Mouse (Mus musculus) limb, embryonic 14.5 days (tissue): Measurements from ENCODE around the gene Ppp1r10. TPM values are rescaled to one million over a fixed set of nuclear protein-coding genes. Genes with fewer than 3 reads are reported as not detected.

Source experiments
- ATAC-seq: fragments of 200-750 bp; cut with Nextera tagmentation; 2 replicates; pipeline ENCODE4 v1.8.0; 2017; ENCODE audit warnings: low read depth, moderate number of reproducible peaks, moderate TSS enrichment; ENCODE audit not compliant: low FRiP score
- DNase-seq: peaks from one replicate; pipeline ENCODE4 v3.0.0-alpha.2; 2015; ENCODE audit warnings: low spot score
- H3K27ac ChIP-seq: fragments of 300-500 bp; sonication (generic); replicated peaks from 2 replicates; pipeline ENCODE4 v1.5.1; 2014; ENCODE audit warnings: low read depth, mild to moderate bottlenecking, low read length, moderate library complexity, mixed read lengths
- H3K27me3 ChIP-seq: fragments of 300-500 bp; sonication (generic); 2 replicates; pipeline ENCODE4 v1.6.1; 2014; ENCODE audit warnings: low read length, mixed read lengths; ENCODE audit not compliant: control insufficient read depth, insufficient read depth
- H3K36me3 ChIP-seq: fragments of 300-500 bp; sonication (generic); 2 replicates; pipeline ENCODE4 v1.6.1; 2014; ENCODE audit warnings: mild to moderate bottlenecking, low read length, moderate library complexity, mixed read lengths; ENCODE audit not compliant: control insufficient read depth, insufficient read depth
- H3K4me1 ChIP-seq: fragments of 300-500 bp; sonication (generic); 2 replicates; pipeline ENCODE4 v1.6.1; 2014; ENCODE audit warnings: antibody characterized with exemption, low read length, mixed read lengths; ENCODE audit not compliant: control insufficient read depth, insufficient read depth
- H3K4me2 ChIP-seq: fragments of 300-500 bp; sonication (generic); replicated peaks from 2 replicates; pipeline ENCODE4 v1.6.1; 2014; ENCODE audit warnings: low read depth, mild to moderate bottlenecking, low read length, moderate library complexity; ENCODE audit not compliant: severe bottlenecking
- H3K4me3 ChIP-seq: fragments of 300-500 bp; sonication (generic); replicated peaks from 2 replicates; pipeline ENCODE4 v1.5.1; 2014; ENCODE audit warnings: low read length
- H3K9ac ChIP-seq: fragments of 300-500 bp; sonication (generic); 2 replicates; pipeline ENCODE4 v1.6.1; 2014; ENCODE audit warnings: mild to moderate bottlenecking, low read depth, low read length, moderate library complexity; ENCODE audit not compliant: severe bottlenecking
- H3K9me3 ChIP-seq: fragments of 300-500 bp; sonication (generic); 2 replicates; pipeline ENCODE4 v1.6.1; 2016; ENCODE audit warnings: low read length; ENCODE audit not compliant: control insufficient read depth
- POLR2A ChIP-seq: fragments of 200-500 bp; IDR thresholded peaks from 2 replicates; pipeline ENCODE4 v1.8.0; 2012; ENCODE audit warnings: inconsistent platforms, mild to moderate bottlenecking, moderate library complexity, borderline replicate concordance; ENCODE audit not compliant: insufficient read depth, insufficient read length; ENCODE audit errors: extremely low read depth
- WGBS: fragments of 180-500 bp; shearing (Covaris S2); extraction: QIAGEN DNeasy Blood & Tissue Kit; methylation state at CpG from one replicate; pipeline ENCODE4 v1.1.7; 2014; 5-methylcytosine and 5-hydroxymethylcytosine counted together
- microRNA counts: library from miRNA; unstranded; fragments of <30 nt; microRNA quantifications from one replicate; lab custom pipeline; 2016
- microRNA-seq: library from miRNA; unstranded; fragments of <30 nt; microRNA quantifications from one replicate; pipeline ENCODE4, GENCODE M21; 2016
- polyA plus RNA-seq, 2 experiments: library from polyadenylated mRNA; depleted of rRNA in 1 of 2; stranded (reverse) in 1 of 2; unstranded in 1 of 2; fragments of >200 nt; fragmentation: Nextera tagmentation in 1 of 2; extraction: Ambion mirVana in 1 of 2; gene quantifications; 2 replicates each; pipeline versions ENCODE4 v1.2.1 to v1.2.3; 2012 to 2014

Gene Ppp1r10
- polyA plus RNA-seq, 2 experiments, result 30.8 to 39.9 TPM

- peak overlapping the region; percentile 82 for H3K9ac ChIP-seq
- DNase-seq, result peak; percentile 80
- H3K9me3 ChIP-seq, result no peaks in the 10 kb centered on the region
- TF ChIP-seq POLR2A, result 0 out of 2 replicates have a peak, but pooled peaks have one; percentile 36
- ATAC-seq, result peak; percentile 82
- H3K36me3 ChIP-seq, result peaks cover 36% of the 10 kb centered on the region
- H3K4me1 ChIP-seq, result peaks cover 11% of the 10 kb centered on the region; the same call in 1 of the 2 replicates
- H3K4me3 ChIP-seq, result peak overlapping the region; percentile 58
- under 1% methylated on average over 36 of the region's 41 CpGs for WGBS
- no peaks in the 10 kb centered on the region for H3K27me3 ChIP-seq
- peak overlapping the region; percentile 73 for H3K4me2 ChIP-seq
- peak overlapping the region; percentile 95 for H3K27ac ChIP-seq
These were observed 62.7 kb downstream of the Ppp1r10 start for GRCm38 (mm10) chr17:35978811-35979400.

- H3K27ac ChIP-seq, result peak within 1 kb of the TSS; percentile 95
These were observed 63.4 kb downstream of the Ppp1r10 start, which contains the start of the genes Gnl1 and Prr3 for GRCm38 (mm10) chr17:35979401-35980362. Gene Gnl1 (plus strand): TSS chr17:35979851. Gene Prr3 (minus strand): TSS chr17:35980236.

GRCm38 (mm10) chr17:35980363-35980754 is 64.1 kb downstream of the Ppp1r10 start:
- peak overlapping the region; percentile 58 for H3K4me3 ChIP-seq
- H3K9ac ChIP-seq, result peak overlapping the region; percentile 82
- H3K9me3 ChIP-seq, result no peaks in the 10 kb centered on the region
- peaks cover 35% of the 10 kb centered on the region for H3K36me3 ChIP-seq
- DNase-seq (peak; percentile 52), ATAC-seq (peak; percentile 7)
- H3K27ac ChIP-seq, result peak overlapping the region; percentile 95
- TF ChIP-seq POLR2A, result no peak
- H3K4me2 ChIP-seq, result peak overlapping the region; percentile 73
- H3K4me1 ChIP-seq, result peaks cover 11% of the 10 kb centered on the region; the same call in 1 of the 2 replicates
- 0% methylated on average over 22 of the region's 29 CpGs for WGBS
- no peaks in the 10 kb centered on the region for H3K27me3 ChIP-seq

More at GRCm38 (mm10) chr17:35979401-35980362, 63.4 kb downstream of the Ppp1r10 start, which contains the start of the genes Gnl1 and Prr3:
- Histone ChIP-seq H3K4me1 (peaks cover 11% of the 10 kb centered on the region; the same call in 1 of the 2 replicates), H3K4me3 (peak within 1 kb of the TSS; percentile 58), H3K4me2 (peak within 1 kb of the TSS; percentile 73), H3K36me3 (peaks cover 33% of the 10 kb centered on the region), H3K27me3 (no peaks in the 10 kb centered on the region), H3K9ac (peak within 1 kb of the TSS; percentile 82), H3K9me3 (no peaks in the 10 kb centered on the region)
- under 1% methylated on average over 51 of the region's 109 CpGs for WGBS
- ATAC-seq, result peak; percentile 84
- DNase-seq, result peak; percentile 91
- TF ChIP-seq POLR2A, result no peak

GRCm38 (mm10) chr17:35981776-35982175 is 65.5 kb downstream of the Ppp1r10 start:
- Histone ChIP-seq H3K9ac (no peak overlapping the region), H3K27ac (no peak overlapping the region), H3K27me3 (no peaks in the 10 kb centered on the region), H3K9me3 (no peaks in the 10 kb centered on the region), H3K4me2 (no peak overlapping the region), H3K36me3 (peaks cover 49% of the 10 kb centered on the region), H3K4me3 (no peak overlapping the region), H3K4me1 (peaks cover 11% of the 10 kb centered on the region; the same call in 1 of the 2 replicates)
- DNase-seq (no peak), ATAC-seq (no peak)
- TF ChIP-seq POLR2A, result no peak
- 92% methylated on average over 9 of the region's 9 CpGs for WGBS

MicroRNAs within 50 kb of the gene (microRNA counts, 519-probe panel; counts per million panel counts)
- microRNA mmu-miR-1894-3p (lab: Ali Mortazavi, UCI) (not detected), microRNA mmu-miR-1894-5p (lab: Ali Mortazavi, UCI) (744 counts per million, percentile 3 among the panel's probes with 10 or more counts), microRNA mmu-miR-877 (lab: Ali Mortazavi, UCI) (not detected)

Small RNA genes within 50 kb of the gene (microRNA-seq; reads per million reads assigned to microRNA genes)
- 0.92 reads per million for gene Gm28033
- gene Mir1894, result not detected
- 51.7 reads per million, percentile 37 among the genes with 10 or more reads in this experiment for gene Mir877

Other genes with a start within 250 kb of the Ppp1r10 start
- 35.4 and 47.8 TPM in 2 replicates for gene Vars2, start 248.8 kb upstream of the Ppp1r10 start, polyA plus RNA-seq (2012; rRNA removed)
- gene Vars2, start 248.8 kb upstream of the Ppp1r10 start, polyA plus RNA-seq (2014; fragmentation: Nextera tagmentation; extraction: Ambion mirVana), result 14.8 and 18.7 TPM in 2 replicates
- gene Gtf2h4, start 242.7 kb upstream of the Ppp1r10 start, polyA plus RNA-seq (2012; rRNA removed), result 43.0 and 52.0 TPM in 2 replicates
- gene Gtf2h4, start 242.7 kb upstream of the Ppp1r10 start, polyA plus RNA-seq (2014; fragmentation: Nextera tagmentation; extraction: Ambion mirVana), result 40.7 and 44.9 TPM in 2 replicates
- 49.4 and 60.1 TPM in 2 replicates for gene Ddr1, start 211.8 kb upstream of the Ppp1r10 start, polyA plus RNA-seq (2012; rRNA removed)
- gene Ddr1, start 211.8 kb upstream of the Ppp1r10 start, polyA plus RNA-seq (2014; fragmentation: Nextera tagmentation; extraction: Ambion mirVana), result 56.7 and 58.2 TPM in 2 replicates
- 10.8 and 12.2 TPM in 2 replicates for gene Ier3, start 94.8 kb upstream of the Ppp1r10 start, polyA plus RNA-seq (2012; rRNA removed)
- gene Ier3, start 94.8 kb upstream of the Ppp1r10 start, polyA plus RNA-seq (2014; fragmentation: Nextera tagmentation; extraction: Ambion mirVana), result 8.8 and 8.9 TPM in 2 replicates
- gene Flot1, start 93.2 kb upstream of the Ppp1r10 start, polyA plus RNA-seq (2012; rRNA removed), result 61.8 and 66.3 TPM in 2 replicates
- gene Flot1, start 93.2 kb upstream of the Ppp1r10 start, polyA plus RNA-seq (2014; fragmentation: Nextera tagmentation; extraction: Ambion mirVana), result 47.2 and 53.7 TPM in 2 replicates
- gene Tubb5, start 78.1 kb upstream of the Ppp1r10 start, polyA plus RNA-seq (2012; rRNA removed), result 1,341 and 1,699 TPM in 2 replicates
- gene Tubb5, start 78.1 kb upstream of the Ppp1r10 start, polyA plus RNA-seq (2014; fragmentation: Nextera tagmentation; extraction: Ambion mirVana), result 808 and 880 TPM in 2 replicates
- gene Mdc1, start 74.9 kb upstream of the Ppp1r10 start, polyA plus RNA-seq (2012; rRNA removed), result 24.9 and 28.8 TPM in 2 replicates
- gene Mdc1, start 74.9 kb upstream of the Ppp1r10 start, polyA plus RNA-seq (2014; fragmentation: Nextera tagmentation; extraction: Ambion mirVana), result 12.2 and 13.9 TPM in 2 replicates
- gene Nrm, start 55.1 kb upstream of the Ppp1r10 start, polyA plus RNA-seq (2012; rRNA removed), result 77.5 and 80.7 TPM in 2 replicates
- 49.5 and 56.4 TPM in 2 replicates for gene Nrm, start 55.1 kb upstream of the Ppp1r10 start, polyA plus RNA-seq (2014; fragmentation: Nextera tagmentation; extraction: Ambion mirVana)
- 47.2 and 56.2 TPM in 2 replicates for gene Ppp1r18, start 50.8 kb upstream of the Ppp1r10 start, polyA plus RNA-seq (2012; rRNA removed)
- gene Ppp1r18, start 50.8 kb upstream of the Ppp1r10 start, polyA plus RNA-seq (2014; fragmentation: Nextera tagmentation; extraction: Ambion mirVana), result 26.0 and 26.3 TPM in 2 replicates
- 78.6 and 90.5 TPM in 2 replicates for gene Dhx16, start 36.6 kb upstream of the Ppp1r10 start, polyA plus RNA-seq (2012; rRNA removed)
- gene Dhx16, start 36.6 kb upstream of the Ppp1r10 start, polyA plus RNA-seq (2014; fragmentation: Nextera tagmentation; extraction: Ambion mirVana), result 40.0 and 43.4 TPM in 2 replicates
- gene 2310061I04Rik, start 19.0 kb upstream of the Ppp1r10 start, polyA plus RNA-seq (2012; rRNA removed), result 53.9 and 68.4 TPM in 2 replicates
- 20.6 and 20.7 TPM in 2 replicates for gene 2310061I04Rik, start 19.0 kb upstream of the Ppp1r10 start, polyA plus RNA-seq (2014; fragmentation: Nextera tagmentation; extraction: Ambion mirVana)
- gene Atat1, start 6.4 kb upstream of the Ppp1r10 start, polyA plus RNA-seq (2012; rRNA removed), result 157 and 189 TPM in 2 replicates
- 68.7 and 88.1 TPM in 2 replicates for gene Atat1, start 6.4 kb upstream of the Ppp1r10 start, polyA plus RNA-seq (2014; fragmentation: Nextera tagmentation; extraction: Ambion mirVana)
- gene Mrps18b, start within 50 bp of the Ppp1r10 start, polyA plus RNA-seq (2012; rRNA removed), result 62.7 and 62.9 TPM in 2 replicates
- 68.0 and 70.3 TPM in 2 replicates for gene Mrps18b, start within 50 bp of the Ppp1r10 start, polyA plus RNA-seq (2014; fragmentation: Nextera tagmentation; extraction: Ambion mirVana)
- gene Abcf1, start 53.3 kb downstream of the Ppp1r10 start, polyA plus RNA-seq (2012; rRNA removed), result 73.4 and 83.1 TPM in 2 replicates
- gene Abcf1, start 53.3 kb downstream of the Ppp1r10 start, polyA plus RNA-seq (2014; fragmentation: Nextera tagmentation; extraction: Ambion mirVana), result 77.2 and 84.6 TPM in 2 replicates
- 37.7 and 41.8 TPM in 2 replicates for gene Gnl1, start 63.4 kb downstream of the Ppp1r10 start, polyA plus RNA-seq (2012; rRNA removed)
- gene Gnl1, start 63.4 kb downstream of the Ppp1r10 start, polyA plus RNA-seq (2014; fragmentation: Nextera tagmentation; extraction: Ambion mirVana), result 43.4 and 49.5 TPM in 2 replicates
- 57.8 and 62.8 TPM in 2 replicates for gene Prr3, start 63.8 kb downstream of the Ppp1r10 start, polyA plus RNA-seq (2012; rRNA removed)
- 33.3 and 34.7 TPM in 2 replicates for gene Prr3, start 63.8 kb downstream of the Ppp1r10 start, polyA plus RNA-seq (2014; fragmentation: Nextera tagmentation; extraction: Ambion mirVana)
- 0.14 and 0.42 TPM in 2 replicates for gene H2-T24, start 104.1 kb downstream of the Ppp1r10 start, polyA plus RNA-seq (2012; rRNA removed)
- 1.5 and 3.3 TPM in 2 replicates for gene H2-T24, start 104.1 kb downstream of the Ppp1r10 start, polyA plus RNA-seq (2014; fragmentation: Nextera tagmentation; extraction: Ambion mirVana)
- gene H2-T23, start 116.4 kb downstream of the Ppp1r10 start, polyA plus RNA-seq (2012; rRNA removed), result 13.5 and 15.0 TPM in 2 replicates
- 10.0 and 10.8 TPM in 2 replicates for gene H2-T23, start 116.4 kb downstream of the Ppp1r10 start, polyA plus RNA-seq (2014; fragmentation: Nextera tagmentation; extraction: Ambion mirVana)
- 27.4 and 29.0 TPM in 2 replicates for gene H2-T22, start 126.3 kb downstream of the Ppp1r10 start, polyA plus RNA-seq (2012; rRNA removed)
- gene H2-T22, start 126.3 kb downstream of the Ppp1r10 start, polyA plus RNA-seq (2014; fragmentation: Nextera tagmentation; extraction: Ambion mirVana), result 23.4 and 26.6 TPM in 2 replicates
- gene Gm6034, start 126.5 kb downstream of the Ppp1r10 start, polyA plus RNA-seq (2012; rRNA removed), result not detected in 2 replicates
- not detected in 2 replicates for gene Gm6034, start 126.5 kb downstream of the Ppp1r10 start, polyA plus RNA-seq (2014; fragmentation: Nextera tagmentation; extraction: Ambion mirVana)
- 0.12 and 0.21 TPM in 2 replicates for gene Gm11127, start 141.9 kb downstream of the Ppp1r10 start, polyA plus RNA-seq (2012; rRNA removed)
- gene Gm11127, start 141.9 kb downstream of the Ppp1r10 start, polyA plus RNA-seq (2014; fragmentation: Nextera tagmentation; extraction: Ambion mirVana), result not detected in 2 replicates
- not detected in 2 replicates for gene Gm19684, start 205.2 kb downstream of the Ppp1r10 start, polyA plus RNA-seq (2012; rRNA removed)
- gene Gm19684, start 205.2 kb downstream of the Ppp1r10 start, polyA plus RNA-seq (2014; fragmentation: Nextera tagmentation; extraction: Ambion mirVana), result not detected in 2 replicates
- not detected in 2 replicates for gene Gm7030, start 213.0 kb downstream of the Ppp1r10 start, polyA plus RNA-seq (2012; rRNA removed)
- not detected in 2 replicates for gene Gm7030, start 213.0 kb downstream of the Ppp1r10 start, polyA plus RNA-seq (2014; fragmentation: Nextera tagmentation; extraction: Ambion mirVana)